Mouse (Mus musculus) CD4-positive, CD25-positive, alpha-beta regulatory T cell, adult 4 months (primary cell): ENCODE results near the gene Copb1. TPM values are rescaled to one million over a fixed set of nuclear protein-coding genes. Genes with fewer than 3 reads are reported as not detected.

Source experiments
- ATAC-seq: one replicate; pipeline ENCODE4 v1.8.0; 2017
- polyA plus RNA-seq, 2 experiments: library from polyadenylated mRNA; unstranded; fragments of 100-300 nt; shearing (Covaris generic); gene quantifications; one replicate each; pipeline ENCODE4 v1.2.1; 2017

The Copb1 gene
- polyA plus RNA-seq = 100 to 1,000 TPM; 108 to 135 TPM

GRCm38 (mm10) chr7:114253885-114254833 lies at the start of gene Copb1:
Gene Copb1, minus strand, starts transcription at chr7:114254711.
- peak; percentile 98 for ATAC-seq

DNA sequence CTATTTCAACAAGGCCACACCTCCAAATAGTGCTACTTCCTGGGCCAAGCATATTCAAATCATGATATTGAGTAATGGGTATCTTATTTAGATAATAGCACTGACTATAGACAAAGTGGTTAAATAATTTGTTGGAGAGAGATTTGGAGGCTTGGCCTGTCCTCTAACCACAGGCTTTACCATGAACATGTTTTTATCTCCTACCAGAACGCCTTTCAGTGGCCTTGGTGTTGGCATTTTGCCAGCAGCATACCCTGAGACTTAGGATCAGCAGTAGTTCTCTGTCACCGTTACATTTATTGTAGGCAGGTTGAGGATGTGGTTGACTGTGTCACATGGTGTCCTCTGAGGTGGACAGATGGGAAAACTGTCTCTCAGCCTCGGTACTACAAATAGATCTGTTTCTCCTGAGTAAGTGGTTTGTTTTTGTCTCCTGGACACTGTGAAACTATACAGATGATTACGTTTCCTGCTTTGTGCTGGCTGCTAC lies 46.8 kb upstream of the Copb1 start:
- ATAC-seq = peak; percentile 91

DNA sequence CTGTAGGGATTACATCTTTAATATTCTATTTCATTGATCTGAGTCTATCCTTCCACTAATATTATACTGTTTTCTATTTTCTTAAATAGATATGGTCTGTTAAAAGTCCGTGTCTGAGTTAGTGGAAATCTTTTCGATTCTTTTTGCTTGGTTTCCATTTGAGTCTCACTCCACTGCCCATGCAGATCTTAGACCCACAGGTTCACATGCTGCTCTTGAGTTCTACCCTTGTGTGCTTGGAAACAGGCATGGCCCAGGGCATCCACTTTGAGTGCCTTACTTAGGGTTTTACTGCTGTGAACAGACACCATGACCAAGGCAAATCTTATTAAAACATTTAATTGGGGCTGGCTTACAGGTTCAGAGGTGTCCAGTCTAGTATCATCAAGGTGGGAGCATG lies 46.3 kb upstream of the Copb1 start:
- no peak for ATAC-seq

DNA sequence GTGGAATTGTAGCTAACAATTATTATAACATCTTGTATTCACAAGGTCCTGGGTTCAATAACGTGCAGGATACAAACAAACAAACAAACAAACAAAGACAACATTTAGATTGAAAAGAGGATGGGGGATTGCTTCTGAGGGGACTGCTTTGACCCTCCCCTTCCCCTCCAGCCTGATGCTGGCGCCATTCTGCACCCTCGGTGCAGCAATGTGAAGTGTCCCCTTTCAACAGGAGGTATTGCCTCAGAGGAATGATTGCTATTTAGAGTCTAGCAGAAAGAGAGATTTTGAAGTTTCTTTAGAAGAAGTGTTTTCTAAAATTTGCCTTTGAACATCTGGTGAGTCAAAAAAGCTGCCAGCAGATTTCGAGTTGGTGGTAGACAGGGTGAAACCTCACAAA lies 44.7 kb upstream of the Copb1 start:
- no peak for ATAC-seq

- ATAC-seq = no peak
Observed at GRCm38 (mm10) chr7:114294698-114295097, 40.2 kb upstream of the Copb1 start.

DNA sequence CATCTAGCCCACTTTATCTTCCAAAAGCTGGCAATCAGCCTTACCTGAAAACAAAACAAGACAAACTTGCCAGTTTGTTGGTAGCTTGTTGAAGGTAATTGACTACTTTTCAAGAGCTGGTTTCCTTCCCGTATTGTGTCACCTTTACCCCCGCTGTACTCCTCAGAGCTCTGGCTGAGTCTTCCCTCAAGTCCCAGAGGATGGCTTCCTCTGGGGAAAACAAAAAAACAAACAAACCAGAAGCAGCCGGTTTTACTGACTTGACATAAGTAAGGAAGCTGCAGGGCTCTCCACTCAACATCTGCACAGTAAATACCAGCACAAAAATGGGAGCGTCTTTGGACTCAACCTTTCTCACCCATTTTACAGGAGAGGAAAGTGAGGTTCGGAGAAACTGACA lies 39.4 kb upstream of the Copb1 start:
- no peak for ATAC-seq

- no peak for ATAC-seq
Observed at GRCm38 (mm10) chr7:114292501-114292971, 38.0 kb upstream of the Copb1 start.

GRCm38 (mm10) chr7:114291461-114292335 lies 37.2 kb upstream of the Copb1 start:
- peak; percentile 67 for ATAC-seq

GRCm38 (mm10) chr7:114290078-114290506 lies 35.6 kb upstream of the Copb1 start:
- ATAC-seq = no peak

DNA sequence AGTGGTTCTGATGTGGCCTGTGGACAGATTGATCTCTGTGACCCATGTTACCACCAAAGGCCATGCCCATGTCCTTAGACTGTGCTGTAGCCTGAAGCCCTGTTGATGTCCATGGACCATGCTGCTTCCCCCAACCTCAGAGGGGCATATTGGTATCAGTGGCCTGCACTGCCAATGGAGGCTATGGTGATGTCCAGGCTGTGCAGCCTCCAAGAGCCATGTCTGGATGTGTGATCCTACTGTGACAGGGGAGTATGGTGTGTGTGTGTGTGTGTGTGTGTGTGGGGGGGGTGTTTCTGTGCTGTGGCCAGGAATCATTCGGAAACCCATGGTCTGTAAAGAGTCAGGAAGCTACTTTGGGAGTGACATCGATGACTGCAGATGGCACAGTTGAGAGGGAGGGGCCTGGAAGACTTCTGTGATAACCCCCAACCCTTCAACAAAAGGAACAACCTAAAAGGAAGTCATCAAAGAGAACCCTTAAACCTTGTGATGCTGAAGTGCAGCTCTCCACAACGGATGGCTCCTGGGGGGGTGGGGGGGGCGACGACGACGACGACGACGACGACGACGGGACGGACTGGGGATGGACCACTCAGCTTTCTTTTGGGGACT lies 29.9 kb upstream of the Copb1 start:
- ATAC-seq = no peak

GRCm38 (mm10) chr7:114283006-114283405 lies 28.5 kb upstream of the Copb1 start:
- ATAC-seq = no peak

DNA sequence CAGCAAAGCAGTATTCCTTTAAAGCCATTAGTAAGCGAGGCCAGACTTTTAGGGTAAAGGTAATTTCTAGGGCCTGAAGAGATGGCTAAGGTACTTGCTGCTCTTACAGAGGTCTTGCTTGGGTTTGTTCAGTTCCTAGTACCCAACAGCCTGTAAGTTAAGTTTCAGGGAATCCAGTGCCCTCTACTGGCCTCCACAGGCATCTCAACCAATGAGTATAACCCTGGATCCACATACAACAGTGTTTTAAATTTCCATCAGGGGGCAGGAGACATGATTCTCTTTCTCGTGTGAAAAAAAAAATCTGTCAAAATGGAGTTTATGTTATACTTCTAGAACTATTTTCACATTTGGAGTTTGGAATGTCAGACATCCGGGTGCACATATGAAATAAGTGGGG lies 27.2 kb upstream of the Copb1 start:
- ATAC-seq = peak; percentile 93

DNA sequence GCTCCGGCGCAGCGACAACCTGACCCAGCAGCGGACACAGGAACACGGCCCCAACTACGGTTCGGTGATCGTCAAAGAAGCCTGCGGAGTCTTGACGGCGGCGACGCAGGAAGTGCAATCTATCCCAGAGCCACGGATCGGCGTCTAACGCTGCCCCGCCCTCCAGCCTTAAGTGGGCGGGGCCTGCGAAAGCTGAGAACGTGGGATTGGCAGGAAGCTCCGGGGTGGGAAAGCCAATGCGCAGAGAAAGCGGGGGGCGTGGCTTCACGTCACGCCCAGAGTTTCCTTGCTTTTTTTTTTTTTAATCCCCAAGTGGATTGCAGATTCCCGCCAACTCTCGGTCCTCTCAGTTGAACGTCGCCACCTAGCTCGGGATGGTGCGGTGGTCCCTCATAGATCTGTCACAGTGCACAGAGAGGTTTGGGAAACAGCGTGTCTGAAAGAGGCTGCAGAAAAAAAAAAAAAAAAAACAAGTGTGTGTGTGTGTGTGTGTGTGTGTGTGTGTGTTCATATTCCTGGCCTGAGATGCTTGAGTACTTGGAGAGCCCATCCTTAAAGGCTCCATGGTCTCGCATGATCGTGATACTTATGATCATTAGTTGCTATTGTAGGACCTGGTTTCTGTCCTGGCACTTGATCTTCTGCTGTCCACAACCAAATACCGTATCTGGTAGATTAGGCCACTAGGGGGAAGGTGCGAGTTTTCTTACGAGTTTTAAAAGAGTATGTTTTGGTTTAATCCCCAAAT lies 21.7 kb upstream of the Copb1 start, which contains the start of gene Psma1:
Gene Psma1 (minus strand): TSS at position 114 of the 748 bp plus-strand sequence.
- peak; percentile 88 for ATAC-seq

- peak; percentile 48 for ATAC-seq
Observed at GRCm38 (mm10) chr7:114275372-114276004, 21.0 kb upstream of the Copb1 start.

DNA sequence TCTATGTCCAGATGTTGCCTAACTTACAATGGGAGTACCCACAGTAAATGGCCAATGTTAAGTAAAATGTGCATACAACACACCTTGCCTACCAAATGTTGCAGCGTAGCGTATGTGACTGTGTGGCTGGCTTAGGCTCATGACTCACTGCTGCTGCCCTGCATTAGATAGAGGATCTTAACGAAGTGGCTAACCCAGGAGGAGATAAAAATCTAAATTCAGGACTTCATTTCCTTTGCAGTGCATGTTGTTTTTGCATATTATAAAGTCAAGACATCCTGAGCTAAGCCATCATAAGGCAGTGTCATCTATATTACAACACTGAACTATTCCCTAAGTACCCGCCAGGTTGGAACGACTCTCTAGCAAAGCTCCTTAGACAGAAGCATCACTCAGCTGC lies 13.9 kb upstream of the Copb1 start:
- ATAC-seq = no peak

DNA sequence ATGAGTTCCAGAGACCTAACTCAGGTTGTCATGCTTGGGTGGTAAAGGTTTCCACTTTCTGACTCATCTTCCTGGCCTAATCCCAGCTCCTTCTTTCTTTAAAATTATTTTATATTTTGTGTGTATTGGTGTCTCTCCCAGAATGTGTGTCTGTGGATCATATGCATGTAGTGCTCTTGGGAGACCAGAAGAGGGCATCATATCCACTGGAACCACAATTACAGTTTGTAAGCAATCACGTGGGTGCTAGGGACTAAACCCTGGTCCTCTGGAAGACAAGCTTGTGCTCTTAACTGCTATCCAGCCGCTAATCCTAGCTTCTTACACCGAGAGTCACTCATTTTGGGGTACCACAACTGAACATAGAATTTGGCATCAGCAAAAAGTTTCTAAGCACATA lies 2.8 kb downstream of the Copb1 start:
- no peak for ATAC-seq

DNA sequence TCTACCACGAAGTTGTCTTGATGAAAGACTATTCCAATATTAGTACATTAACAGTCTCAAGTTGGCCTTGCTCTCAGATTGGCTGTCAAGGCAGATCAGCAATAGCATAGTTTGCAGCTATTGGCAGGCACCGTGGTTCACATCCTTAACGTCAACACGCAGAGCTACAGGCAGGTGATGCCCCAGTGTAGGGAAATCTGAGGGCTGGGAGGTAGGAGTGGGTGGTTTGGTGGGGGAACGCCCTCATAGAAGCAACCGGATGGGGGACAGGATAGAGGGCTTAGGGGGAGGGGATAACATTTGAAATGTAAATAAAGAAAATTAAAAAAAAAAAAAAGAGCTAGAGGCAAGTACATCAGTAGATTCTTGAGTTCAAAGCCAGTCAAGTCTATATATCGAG lies 20.5 kb downstream of the Copb1 start:
- ATAC-seq = peak; percentile 80

DNA sequence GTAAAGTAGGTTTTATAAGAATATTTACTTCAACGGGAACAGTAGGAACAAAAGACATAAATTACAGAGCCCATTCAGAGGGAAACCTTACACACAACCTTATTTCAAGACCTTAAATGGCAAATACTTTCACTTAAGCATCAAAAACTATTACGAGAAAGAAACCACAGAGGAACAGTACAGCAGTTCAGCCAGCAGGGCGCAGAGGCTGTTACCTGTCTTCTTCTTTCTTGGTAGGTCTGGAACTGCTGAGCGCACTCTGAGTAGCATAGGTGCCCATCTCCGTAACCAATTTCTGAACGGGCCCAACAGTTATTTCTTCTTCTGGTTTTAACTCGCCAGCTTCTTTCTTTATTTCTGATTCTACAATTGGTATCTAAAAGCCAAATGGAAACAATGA lies 21.5 kb downstream of the Copb1 start:
- ATAC-seq = no peak

- peak; percentile 26 for ATAC-seq
Observed at GRCm38 (mm10) chr7:114231857-114232256, 22.7 kb downstream of the Copb1 start.

DNA sequence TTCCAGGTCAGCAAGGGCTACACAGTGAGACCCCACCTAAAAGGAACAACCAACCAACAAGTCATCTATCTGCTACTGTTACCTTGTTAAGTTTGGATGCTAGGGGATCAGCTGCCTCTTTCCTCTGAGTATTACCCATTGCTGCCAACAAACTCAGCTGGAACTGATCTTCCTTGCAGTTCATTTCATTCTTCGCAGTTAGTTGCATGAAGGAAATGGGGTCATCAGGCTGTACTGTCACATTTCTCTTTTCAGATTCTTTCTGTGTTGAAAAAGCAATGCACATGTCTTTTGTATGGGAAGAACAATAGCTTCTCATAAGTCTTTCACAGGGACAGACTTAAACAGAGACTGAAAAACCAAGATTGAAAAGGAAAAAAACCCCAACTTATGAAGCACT lies 28.0 kb downstream of the Copb1 start:
- ATAC-seq = no peak

DNA sequence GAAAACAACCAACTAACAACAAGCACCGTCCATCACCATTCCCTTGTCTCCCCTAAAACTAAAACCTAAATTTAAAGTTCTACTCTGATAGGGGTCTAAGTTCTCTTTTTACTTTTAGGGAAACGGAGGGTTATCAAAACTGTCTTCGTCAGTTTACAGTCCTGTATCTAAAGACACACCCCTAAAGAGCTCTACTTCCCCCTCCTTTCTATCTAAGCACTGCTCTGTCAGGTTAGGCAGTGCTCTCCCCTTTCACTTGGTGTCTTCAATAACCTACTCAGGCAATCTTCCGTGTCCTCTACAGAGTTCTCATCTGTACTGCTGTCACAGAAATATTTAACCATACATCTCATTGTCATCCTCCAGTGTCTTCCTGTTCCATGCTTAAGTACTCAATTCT lies 34.1 kb downstream of the Copb1 start:
- ATAC-seq = no peak
